Mouse (Mus musculus) midbrain, embryonic 14.5 days (tissue): ENCODE measurements around the gene Slc9a8. TPM values are rescaled to one million over a fixed set of nuclear protein-coding genes. Genes with fewer than 3 reads are reported as not detected.
A peak's percentile ranks its signal among the peaks of the same experiment; 100 is the strongest.

Experiments used
- ATAC-seq: fragments of 200-750 bp; cut with Nextera tagmentation; 2 replicates; pipeline ENCODE4 v1.8.0; 2017; ENCODE audit warnings: moderate number of reproducible peaks, moderate library complexity; ENCODE audit not compliant: low FRiP score, low TSS enrichment
- DNase-seq: peaks from one replicate; pipeline ENCODE4 v3.0.0-alpha.2; 2015
- H3K27ac ChIP-seq: fragments of 300-500 bp; sonication (generic); replicated peaks from 2 replicates; pipeline ENCODE4 v1.5.1; 2014; ENCODE audit warnings: mild to moderate bottlenecking, low read depth, low read length, moderate library complexity
- H3K27me3 ChIP-seq: fragments of 300-500 bp; sonication (generic); 2 replicates; pipeline ENCODE4 v1.6.1; 2014; ENCODE audit warnings: low read length, control low read depth, mixed read lengths; ENCODE audit not compliant: control insufficient read depth, insufficient read depth
- H3K36me3 ChIP-seq: fragments of 300-500 bp; sonication (generic); 2 replicates; pipeline ENCODE4 v1.6.1; 2014; ENCODE audit warnings: low read length, control low read depth; ENCODE audit not compliant: control insufficient read depth, insufficient read depth
- H3K4me1 ChIP-seq: fragments of 300-500 bp; sonication (generic); 2 replicates; pipeline ENCODE4 v1.6.1; 2014; ENCODE audit warnings: mild to moderate bottlenecking, antibody characterized with exemption, low read length, control low read depth; ENCODE audit not compliant: control insufficient read depth, insufficient read depth
- H3K4me2 ChIP-seq: fragments of 300-500 bp; sonication (generic); 2 replicates; pipeline ENCODE4 v1.6.1; 2014; ENCODE audit warnings: mild to moderate bottlenecking, low read length, moderate library complexity
- H3K4me3 ChIP-seq: fragments of 300-500 bp; sonication (generic); replicated peaks from 2 replicates; pipeline ENCODE4 v1.5.1; 2014; ENCODE audit warnings: low read depth, low read length
- H3K9ac ChIP-seq: fragments of 300-500 bp; sonication (generic); replicated peaks from 2 replicates; pipeline ENCODE4 v1.6.1; 2014; ENCODE audit warnings: mild to moderate bottlenecking, low read length, moderate library complexity
- H3K9me3 ChIP-seq: fragments of 300-500 bp; sonication (generic); 2 replicates; pipeline ENCODE4 v1.6.1; 2016; ENCODE audit warnings: low read length, control low read depth, mixed read lengths; ENCODE audit not compliant: control insufficient read depth
- whole genome bisulfite sequencing: fragments of 180-500 bp; shearing (Covaris S2); extraction: QIAGEN DNeasy Blood & Tissue Kit; methylation state at CpG from one replicate; pipeline ENCODE4 v1.1.7; 2014; 5-methylcytosine and 5-hydroxymethylcytosine counted together
- polyA plus RNA-seq: library from polyadenylated mRNA; unstranded; fragments of >200 nt; fragmentation: Nextera tagmentation; extraction: Ambion mirVana; gene quantifications from 2 replicates; pipeline ENCODE4 v1.2.1, GENCODE M21; 2014

Slc9a8 gene
- polyA plus RNA-seq, 1 experiment from 2014 or later: 19.2 TPM

- Histone ChIP-seq H3K9ac (no peak overlapping the region), H3K36me3 (peaks cover 46% of the 10 kb centered on the region)
- ATAC-seq: no peak
Measured at GRCm38 (mm10) chr2:167463802-167464201, 42.3 kb downstream of the Slc9a8 start.

GRCm38 (mm10) chr2:167465951-167466350 lies 44.4 kb downstream of the Slc9a8 start:
- H3K9me3 ChIP-seq: no peaks in the 10 kb centered on the region
- WGBS: 97% methylated on average over 3 of the region's 3 CpGs
- no peak for ATAC-seq

More at GRCm38 (mm10) chr2:167463802-167464201, 42.3 kb downstream of the Slc9a8 start:
- Histone ChIP-seq H3K9me3 (no peaks in the 10 kb centered on the region), H3K4me2 (no peak overlapping the region), H3K4me3 (no peak overlapping the region), H3K27ac (no peak overlapping the region), H3K4me1 (no peaks in the 10 kb centered on the region), H3K27me3 (no peaks in the 10 kb centered on the region)
- no peak for DNase-seq
- 91% methylated on average over 5 of the region's 5 CpGs for WGBS

GRCm38 (mm10) chr2:167467214-167467613 lies 45.7 kb downstream of the Slc9a8 start:
- Histone ChIP-seq H3K9me3 (no peaks in the 10 kb centered on the region), H3K27me3 (no peaks in the 10 kb centered on the region), H3K27ac (no peak overlapping the region), H3K4me2 (no peak overlapping the region), H3K9ac (no peak overlapping the region), H3K4me1 (no peaks in the 10 kb centered on the region), H3K36me3 (peaks cover 67% of the 10 kb centered on the region), H3K4me3 (no peak overlapping the region)
- no peak for DNase-seq
- no peak for ATAC-seq
- WGBS: 86% methylated on average over 5 of the region's 5 CpGs

More at GRCm38 (mm10) chr2:167465951-167466350, 44.4 kb downstream of the Slc9a8 start:
- H3K27me3 ChIP-seq: no peaks in the 10 kb centered on the region
- no peak for DNase-seq
- no peak overlapping the region for H3K9ac ChIP-seq
- no peaks in the 10 kb centered on the region for H3K4me1 ChIP-seq
- H3K36me3 ChIP-seq: peaks cover 54% of the 10 kb centered on the region
- no peak overlapping the region for H3K4me2 ChIP-seq
- no peak overlapping the region for H3K27ac ChIP-seq
- H3K4me3 ChIP-seq: no peak overlapping the region

GRCm38 (mm10) chr2:167468444-167468843 lies 46.9 kb downstream of the Slc9a8 start:
- no peaks in the 10 kb centered on the region for H3K9me3 ChIP-seq
- no peak overlapping the region for H3K27ac ChIP-seq
- H3K27me3 ChIP-seq: no peaks in the 10 kb centered on the region
- H3K4me1 ChIP-seq: no peaks in the 10 kb centered on the region
- H3K4me2 ChIP-seq: no peak overlapping the region
- H3K9ac ChIP-seq: no peak overlapping the region
- no peak overlapping the region for H3K4me3 ChIP-seq
- ATAC-seq (no peak), DNase-seq (no peak)
- WGBS: 87% methylated on average over 6 of the region's 6 CpGs
- H3K36me3 ChIP-seq: peaks cover 78% of the 10 kb centered on the region

GRCm38 (mm10) chr2:167470611-167471010 lies 49.1 kb downstream of the Slc9a8 start:
- WGBS: 95% methylated on average over 3 of the region's 3 CpGs
- ATAC-seq (no peak), DNase-seq (no peak)
- no peak overlapping the region for H3K4me2 ChIP-seq
- H3K9ac ChIP-seq: no peak overlapping the region
- H3K4me1 ChIP-seq: peaks cover 2% of the 10 kb centered on the region; the same call in 1 of the 2 replicates
- no peaks in the 10 kb centered on the region for H3K27me3 ChIP-seq
- H3K9me3 ChIP-seq: no peaks in the 10 kb centered on the region
- H3K27ac ChIP-seq: no peak overlapping the region
- H3K36me3 ChIP-seq: peaks cover 86% of the 10 kb centered on the region
- no peak overlapping the region for H3K4me3 ChIP-seq

GRCm38 (mm10) chr2:167471585-167471984 lies 50.1 kb downstream of the Slc9a8 start:
- ATAC-seq: no peak
- no peak overlapping the region for H3K9ac ChIP-seq
- WGBS: 92% methylated on average over 6 of the region's 6 CpGs
- peaks cover 76% of the 10 kb centered on the region for H3K36me3 ChIP-seq
- H3K27ac ChIP-seq: no peak overlapping the region
- H3K27me3 ChIP-seq: no peaks in the 10 kb centered on the region
- H3K9me3 ChIP-seq: no peaks in the 10 kb centered on the region
- H3K4me3 ChIP-seq: no peak overlapping the region
- DNase-seq: no peak
- no peak overlapping the region for H3K4me2 ChIP-seq
- H3K4me1 ChIP-seq: peaks cover 12% of the 10 kb centered on the region

- H3K9me3 ChIP-seq: no peaks in the 10 kb centered on the region
- DNase-seq (no peak), ATAC-seq (no peak)
- no peaks in the 10 kb centered on the region for H3K27me3 ChIP-seq
- H3K9ac ChIP-seq: no peak overlapping the region
- no peak overlapping the region for H3K4me3 ChIP-seq
- peaks cover 63% of the 10 kb centered on the region for H3K36me3 ChIP-seq
- 93% methylated on average over 6 of the region's 6 CpGs for WGBS
- H3K27ac ChIP-seq: no peak overlapping the region
- peaks cover 16% of the 10 kb centered on the region for H3K4me1 ChIP-seq
- H3K4me2 ChIP-seq: no peak overlapping the region
Measured at GRCm38 (mm10) chr2:167474218-167474617, 52.7 kb downstream of the Slc9a8 start.

- ATAC-seq: no peak
- Histone ChIP-seq H3K27ac (peak overlapping the region; percentile 75), H3K36me3 (peaks cover 52% of the 10 kb centered on the region), H3K4me3 (no peak overlapping the region), H3K27me3 (no peaks in the 10 kb centered on the region), H3K9me3 (no peaks in the 10 kb centered on the region), H3K4me2 (no peak overlapping the region), H3K4me1 (peaks cover 16% of the 10 kb centered on the region), H3K9ac (peak overlapping the region; percentile 34; the same call in 1 of the 2 replicates)
- DNase-seq: no peak
- WGBS: 87% methylated on average over 5 of the region's 5 CpGs
Measured at GRCm38 (mm10) chr2:167475596-167475995, 54.1 kb downstream of the Slc9a8 start.

GRCm38 (mm10) chr2:167476200-167476688 lies 54.7 kb downstream of the Slc9a8 start:
- whole genome bisulfite sequencing: 16% methylated on average over 7 of the region's 7 CpGs
- H3K4me2 ChIP-seq: no peak overlapping the region
- H3K36me3 ChIP-seq: peaks cover 48% of the 10 kb centered on the region
- H3K27ac ChIP-seq: peak overlapping the region; percentile 75
- no peaks in the 10 kb centered on the region for H3K27me3 ChIP-seq
- DNase-seq (peak; percentile 81), ATAC-seq (peak; percentile 63; the same call in 1 of the 2 replicates)
- H3K4me1 ChIP-seq: peaks cover 16% of the 10 kb centered on the region
- no peak overlapping the region for H3K4me3 ChIP-seq
- H3K9ac ChIP-seq: peak overlapping the region; percentile 34; the same call in 1 of the 2 replicates
- no peaks in the 10 kb centered on the region for H3K9me3 ChIP-seq
